Mouse (Mus musculus): ENCODE data around the gene Sntb2.

Gene Sntb2

GRCm38 (mm10) chr8:107040632-107041031 lies 105.1 kb downstream of the Sntb2 start:
- DNase-seq = no peak

- DNase-seq = no peak
Measured at GRCm38 (mm10) chr8:107045478-107045877, 109.9 kb downstream of the Sntb2 start.

- DNase-seq = no peak
Measured at GRCm38 (mm10) chr8:107046976-107047375, 111.4 kb downstream of the Sntb2 start.

- DNase-seq = peak; percentile 82
Measured at GRCm38 (mm10) chr8:107048061-107048941, 112.8 kb downstream of the Sntb2 start, which contains the start of gene Pdf. Gene Pdf (minus strand): TSS chr8:107048614.

- no peak for DNase-seq
Measured at GRCm38 (mm10) chr8:107049480-107049879, 113.9 kb downstream of the Sntb2 start.

- no peak for DNase-seq
Measured at GRCm38 (mm10) chr8:107052046-107052445, 116.5 kb downstream of the Sntb2 start.

- DNase-seq = peak; percentile 89
Measured at GRCm38 (mm10) chr8:107056076-107056972, 120.8 kb downstream of the Sntb2 start, which contains the start of the genes Cog8 and Nip7. Gene Cog8 (minus strand): TSS chr8:107056689. Gene Nip7 (plus strand): TSS chr8:107056877.

GRCm38 (mm10) chr8:107056973-107057369 lies 121.4 kb downstream of the Sntb2 start:
- DNase-seq = no peak

- DNase-seq = no peak
Measured at GRCm38 (mm10) chr8:107062613-107063012, 127.1 kb downstream of the Sntb2 start.

GRCm38 (mm10) chr8:107065511-107066496 lies 130.3 kb downstream of the Sntb2 start, which contains the start of gene Tmed6:
Gene Tmed6 (minus strand): TSS chr8:107065644.
- no peak for DNase-seq
